Comparison of ENCODE assay signal across 13 mouse cellular contexts in the genomic region with DNA sequence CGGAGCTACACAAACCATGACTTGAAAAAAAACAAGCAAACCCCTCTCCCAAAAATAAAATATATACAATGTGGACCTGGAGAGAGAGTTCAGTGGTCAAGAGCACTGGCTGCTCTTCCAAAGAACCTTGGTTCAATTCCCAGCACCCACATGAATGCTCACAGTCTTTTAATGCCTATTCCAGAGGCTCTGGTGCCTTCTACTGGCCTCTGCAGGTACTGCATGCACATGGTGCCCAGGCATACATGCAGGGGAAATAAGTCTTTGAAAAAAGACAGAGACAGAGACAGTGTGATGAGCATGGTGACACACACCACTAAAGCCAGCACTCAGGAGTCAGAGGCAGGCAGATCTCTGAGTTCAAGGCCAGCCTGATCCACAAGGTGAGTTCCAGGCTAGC. TPM values are rescaled to one million over a fixed set of nuclear protein-coding genes. Genes with fewer than 3 reads are reported as not detected.
A peak's percentile ranks its signal among the peaks of the same experiment; 100 is the strongest.
DNase-seq lines count a peak whose midpoint lies in the region; ATAC-seq and TF ChIP-seq lines count a peak whose summit lies in the region.
"Had no signal": no experiment of that assay in that cellular context is flagged by ENCODE, and none has a peak within 500 bp of the region (broad histone marks: within the 10 kb centered on the region; RNA-seq: fewer than 3 reads in every experiment).

No protein-coding gene starts in this region.

- H3K9me3 ChIP-seq in hindbrain, postnatal 0 days (ENCODE audit: low read length), result no peaks in the 10 kb centered on the region
- H3K9me3 ChIP-seq in hindbrain, embryonic 12.5 days (replicated peaks), result no peaks in the 10 kb centered on the region
- no peaks in the 10 kb centered on the region for H3K9me3 ChIP-seq in hindbrain, embryonic 16.5 days (ENCODE audit: control insufficient read depth, low read length)
- H3K9me3 ChIP-seq: lung, embryonic 15.5 days had no signal

- H3K9ac ChIP-seq in hindbrain, postnatal 0 days (replicated peaks; ENCODE audit: low read length), result no peak overlapping the region
- no peak overlapping the region for H3K9ac ChIP-seq in hindbrain, embryonic 12.5 days
- H3K9ac ChIP-seq in hindbrain, embryonic 16.5 days (ENCODE audit: low read depth, low read length), result no peak overlapping the region
- H3K9ac ChIP-seq: lung, embryonic 15.5 days had no signal

- no peak overlapping the region for H3K4me3 ChIP-seq in hindbrain, postnatal 0 days (ENCODE audit: low read length)
- no peak overlapping the region for H3K4me3 ChIP-seq in hindbrain, embryonic 12.5 days
- no peak overlapping the region for H3K4me3 ChIP-seq in spleen, adult 2 months (ENCODE audit: extremely low read depth, insufficient read depth, insufficient read length)
- no peak overlapping the region for H3K4me3 ChIP-seq in small intestine, adult 2 months (ENCODE audit: low read depth, low read length)
- H3K4me3 ChIP-seq in hindbrain, embryonic 16.5 days (ENCODE audit: low read length), result no peak overlapping the region
- H3K4me3 ChIP-seq: lung, embryonic 15.5 days had no signal

- no peaks in the 10 kb centered on the region for H3K27me3 ChIP-seq in hindbrain, postnatal 0 days (ENCODE audit: insufficient read depth, low read length)
- H3K27me3 ChIP-seq in hindbrain, embryonic 12.5 days, result no peaks in the 10 kb centered on the region
- H3K27me3 ChIP-seq in spleen, adult 2 months (ENCODE audit: control insufficient read depth, insufficient read depth, low read length), result no peaks in the 10 kb centered on the region
- H3K27me3 ChIP-seq in small intestine, adult 2 months (ENCODE audit: control insufficient read depth, insufficient read depth, low read length), result no peaks in the 10 kb centered on the region
- H3K27me3 ChIP-seq in hindbrain, embryonic 16.5 days (replicated peaks; ENCODE audit: control insufficient read depth, insufficient read depth, low read length), result no peaks in the 10 kb centered on the region
- H3K27me3 ChIP-seq: lung, embryonic 15.5 days had no signal

- TF ChIP-seq CTCF in hindbrain, postnatal 0 days (IDR thresholded peaks at IDR 0.05; ENCODE audit: low read depth), result peak; percentile 59
- TF ChIP-seq CTCF in spleen, adult 2 months (IDR thresholded peaks at IDR 0.05; ENCODE audit: extremely low read depth, insufficient read depth, insufficient read length, insufficient replicate concordance), result peak; percentile 18; the same call in 1 of the 2 replicates
- TF ChIP-seq CTCF in small intestine, adult 2 months (IDR thresholded peaks at IDR 0.05; ENCODE audit: extremely low read depth, insufficient read length, insufficient replicate concordance, low read depth, low read length), result peak; percentile 44; the same call in 1 of the 2 replicates

- DNase-seq in hindbrain, postnatal 0 days (ENCODE audit: low spot score), result no peak
- DNase-seq in spleen, adult 2 months (ENCODE audit: low read depth in 1 of 2, low spot score in 2 of 2), result no peak
- no peak for DNase-seq in spleen, postnatal 36 days (ENCODE audit: low spot score in 2 of 2)
- peak; percentile 56 for DNase-seq in WW6 (ENCODE audit: low read depth, low spot score)
- DNase-seq in adrenal gland, postnatal 36 days, result no peak
- DNase-seq: cerebellum, postnatal 36 days; gastrocnemius, postnatal 10 days; heart, postnatal 10 days; kidney, postnatal 10 days had no signal

- 92% methylated on average over 1 of the region's 1 CpGs for WGBS in hindbrain, postnatal 0 days
- 100% methylated on average over 1 of the region's 1 CpGs for WGBS in hindbrain, embryonic 12.5 days
- 98% methylated on average over 1 of the region's 1 CpGs for WGBS in spleen, adult 2 months
- 98% methylated on average over 1 of the region's 1 CpGs for WGBS in small intestine, adult 2 months
- 100% methylated on average over 1 of the region's 1 CpGs for WGBS in hindbrain, embryonic 16.5 days

- no peak overlapping the region for H3K27ac ChIP-seq in hindbrain, postnatal 0 days
- no peak overlapping the region for H3K27ac ChIP-seq in hindbrain, embryonic 12.5 days
- no peak overlapping the region for H3K27ac ChIP-seq in spleen, adult 2 months (ENCODE audit: insufficient read depth, low read length)
- H3K27ac ChIP-seq in small intestine, adult 2 months (ENCODE audit: insufficient read depth, low read depth, low read length), result no peak overlapping the region
- no peak overlapping the region for H3K27ac ChIP-seq in hindbrain, embryonic 16.5 days (ENCODE audit: low read depth, low read length)
- H3K27ac ChIP-seq: lung, embryonic 15.5 days had no signal

- no peak overlapping the region for H3K4me2 ChIP-seq in hindbrain, postnatal 0 days (ENCODE audit: low read depth, low read length)
- no peak overlapping the region for H3K4me2 ChIP-seq in hindbrain, embryonic 12.5 days (replicated peaks)
- H3K4me2 ChIP-seq in hindbrain, embryonic 16.5 days (ENCODE audit: low read length), result no peak overlapping the region
- H3K4me2 ChIP-seq: lung, embryonic 15.5 days had no signal

- ATAC-seq in hindbrain, postnatal 0 days, result no peak
- no peak for ATAC-seq in hindbrain, embryonic 12.5 days (ENCODE audit: low FRiP score)
- ATAC-seq in hindbrain, embryonic 16.5 days, result no peak

- H3K36me3 ChIP-seq in hindbrain, postnatal 0 days (ENCODE audit: insufficient read depth, low read length), result peaks cover 58% of the 10 kb centered on the region
- H3K36me3 ChIP-seq in hindbrain, embryonic 12.5 days, result peaks cover 88% of the 10 kb centered on the region
- H3K36me3 ChIP-seq in spleen, adult 2 months (ENCODE audit: control insufficient read depth, insufficient read depth, low read length), result peaks cover 14% of the 10 kb centered on the region
- peaks cover 10% of the 10 kb centered on the region; the same call in 1 of the 2 replicates for H3K36me3 ChIP-seq in small intestine, adult 2 months (ENCODE audit: control insufficient read depth, insufficient read depth, low read length)
- peaks cover 49% of the 10 kb centered on the region for H3K36me3 ChIP-seq in hindbrain, embryonic 16.5 days (ENCODE audit: control insufficient read depth, insufficient read depth, low read length)

- no peak for TF ChIP-seq POLR2A in spleen, adult 2 months (IDR thresholded peaks at IDR 0.05; ENCODE audit: low read depth, low read length)
- no peak for TF ChIP-seq POLR2A in small intestine, adult 2 months (IDR thresholded peaks at IDR 0.05; ENCODE audit: low read depth, low read length)

- no peaks in the 10 kb centered on the region for H3K4me1 ChIP-seq in hindbrain, postnatal 0 days (ENCODE audit: insufficient read depth, low read length)
- H3K4me1 ChIP-seq in hindbrain, embryonic 12.5 days, result no peaks in the 10 kb centered on the region
- H3K4me1 ChIP-seq in spleen, adult 2 months (ENCODE audit: control insufficient read depth, insufficient read depth, insufficient read length), result no peaks in the 10 kb centered on the region; the same call in 1 of the 2 replicates
- H3K4me1 ChIP-seq in small intestine, adult 2 months (ENCODE audit: control insufficient read depth, insufficient read depth, insufficient read length, low read length), result peaks cover 39% of the 10 kb centered on the region
- H3K4me1 ChIP-seq in hindbrain, embryonic 16.5 days (ENCODE audit: control insufficient read depth, insufficient read depth, low read depth, low read length), result no peaks in the 10 kb centered on the region

RNA-seq across cellular contexts. Expression of gene Naglu, which starts 15.8 kb away (rescaled TPM):
- total RNA-seq in hindbrain, postnatal 0 days (2014; rRNA removed), result 23.1 and 23.8 TPM in 2 replicates
- polyA plus RNA-seq in hindbrain, postnatal 0 days (2015; fragmentation: Nextera tagmentation; extraction: Ambion mirVana), result 15.3 and 17.0 TPM in 2 replicates
- polyA plus RNA-seq in hindbrain, embryonic 12.5 days (2016; fragmentation: Nextera tagmentation; extraction: Ambion mirVana), result 13.3 and 13.7 TPM in 2 replicates
- polyA plus RNA-seq in spleen, adult 2 months (2012; rRNA removed), result 28.6 and 34.8 TPM in 2 replicates
- polyA plus RNA-seq in small intestine, adult 2 months (2012; rRNA removed), result 11.8 and 19.1 TPM in 2 replicates
- total RNA-seq in adrenal gland, postnatal 36 days (2021), result 10 to 100 TPM; 36.3 to 47.0 TPM
- 13.8 and 13.9 TPM in 2 replicates for polyA plus RNA-seq in hindbrain, embryonic 16.5 days (2015; fragmentation: Nextera tagmentation; extraction: Ambion mirVana)

RNA-seq across cellular contexts. Expression of gene Hsd17b1, which starts 24.2 kb away (rescaled TPM):
- 0.16 and 0.22 TPM in 2 replicates for total RNA-seq in hindbrain, postnatal 0 days (2014; rRNA removed)
- polyA plus RNA-seq in hindbrain, postnatal 0 days (2015; fragmentation: Nextera tagmentation; extraction: Ambion mirVana), result not detected in 2 replicates
- 0.23 and 0.26 TPM in 2 replicates for polyA plus RNA-seq in hindbrain, embryonic 12.5 days (2016; fragmentation: Nextera tagmentation; extraction: Ambion mirVana)
- polyA plus RNA-seq in spleen, adult 2 months (2012; rRNA removed), result 1.2 and 1.3 TPM in 2 replicates
- 0.20 and 0.28 TPM in 2 replicates for polyA plus RNA-seq in small intestine, adult 2 months (2012; rRNA removed)
- 1 to 10 TPM; 1.5 to 3.3 TPM for total RNA-seq in adrenal gland, postnatal 36 days (2021)
- 0.26 and 0.50 TPM in 2 replicates for polyA plus RNA-seq in hindbrain, embryonic 16.5 days (2015; fragmentation: Nextera tagmentation; extraction: Ambion mirVana)

RNA-seq across cellular contexts. Expression of gene Coasy, which starts 28.4 kb away (rescaled TPM):
- total RNA-seq in hindbrain, postnatal 0 days (2014; rRNA removed), result 45.7 and 53.2 TPM in 2 replicates
- 34.5 and 35.1 TPM in 2 replicates for polyA plus RNA-seq in hindbrain, postnatal 0 days (2015; fragmentation: Nextera tagmentation; extraction: Ambion mirVana)
- 45.6 and 51.2 TPM in 2 replicates for polyA plus RNA-seq in hindbrain, embryonic 12.5 days (2016; fragmentation: Nextera tagmentation; extraction: Ambion mirVana)
- polyA plus RNA-seq in spleen, adult 2 months (2012; rRNA removed), result 26.6 and 36.9 TPM in 2 replicates
- 26.3 and 38.9 TPM in 2 replicates for polyA plus RNA-seq in small intestine, adult 2 months (2012; rRNA removed)
- total RNA-seq in adrenal gland, postnatal 36 days (2021), result 100 to 1,000 TPM in 1 of 2 experiments, 10 to 100 TPM in 1; 71.3 to 111 TPM
- polyA plus RNA-seq in hindbrain, embryonic 16.5 days (2015; fragmentation: Nextera tagmentation; extraction: Ambion mirVana), result 42.5 and 45.9 TPM in 2 replicates

RNA-seq across cellular contexts. Expression of gene Mlx, which starts 33.1 kb away (rescaled TPM):
- total RNA-seq in hindbrain, postnatal 0 days (2014; rRNA removed), result 42.2 and 75.2 TPM in 2 replicates
- 58.3 and 61.0 TPM in 2 replicates for polyA plus RNA-seq in hindbrain, postnatal 0 days (2015; fragmentation: Nextera tagmentation; extraction: Ambion mirVana)
- polyA plus RNA-seq in hindbrain, embryonic 12.5 days (2016; fragmentation: Nextera tagmentation; extraction: Ambion mirVana), result 62.1 and 62.4 TPM in 2 replicates
- 20.3 and 23.9 TPM in 2 replicates for polyA plus RNA-seq in spleen, adult 2 months (2012; rRNA removed)
- polyA plus RNA-seq in small intestine, adult 2 months (2012; rRNA removed), result 54.1 and 100 TPM in 2 replicates
- total RNA-seq in adrenal gland, postnatal 36 days (2021), result 10 to 100 TPM; 50.1 to 63.1 TPM
- 91.5 and 101 TPM in 2 replicates for polyA plus RNA-seq in hindbrain, embryonic 16.5 days (2015; fragmentation: Nextera tagmentation; extraction: Ambion mirVana)

RNA-seq across cellular contexts. Expression of gene Psmc3ip, which starts 41.3 kb away (rescaled TPM):
- 2.9 and 5.5 TPM in 2 replicates for total RNA-seq in hindbrain, postnatal 0 days (2014; rRNA removed)
- polyA plus RNA-seq in hindbrain, postnatal 0 days (2015; fragmentation: Nextera tagmentation; extraction: Ambion mirVana), result 16.3 and 17.5 TPM in 2 replicates
- polyA plus RNA-seq in hindbrain, embryonic 12.5 days (2016; fragmentation: Nextera tagmentation; extraction: Ambion mirVana), result 30.5 and 34.3 TPM in 2 replicates
- polyA plus RNA-seq in spleen, adult 2 months (2012; rRNA removed), result 0.85 and 0.90 TPM in 2 replicates
- 0.22 and 0.46 TPM in 2 replicates for polyA plus RNA-seq in small intestine, adult 2 months (2012; rRNA removed)
- total RNA-seq in adrenal gland, postnatal 36 days (2021), result 1 to 10 TPM; 5.8 to 6.6 TPM
- 17.9 and 19.0 TPM in 2 replicates for polyA plus RNA-seq in hindbrain, embryonic 16.5 days (2015; fragmentation: Nextera tagmentation; extraction: Ambion mirVana)
